Mouse (Mus musculus): ENCODE measurements around the gene Larp6. TPM values are rescaled to one million over a fixed set of nuclear protein-coding genes. Genes with fewer than 3 reads are reported as not detected.

Larp6 gene
- polyA plus RNA-seq, 1 experiment from 2014 or later, result 24.7 TPM

GRCm38 (mm10) chr9:60747672-60748071 lies 34.9 kb downstream of the Larp6 start:
- H3K4me1 ChIP-seq (replicated peaks), result no peaks in the 10 kb centered on the region
- ATAC-seq (ENCODE audit: low FRiP score, low read depth), result no peak
- H3K9ac ChIP-seq, result no peak overlapping the region
- no peaks in the 10 kb centered on the region for H3K36me3 ChIP-seq
- H3K4me3 ChIP-seq, result no peak overlapping the region
- H3K27me3 ChIP-seq, result no peaks in the 10 kb centered on the region
- H3K4me2 ChIP-seq, result no peak overlapping the region
- H3K27ac ChIP-seq (replicated peaks), result no peak overlapping the region
- 93% methylated on average over 5 of the region's 5 CpGs for WGBS
- no peaks in the 10 kb centered on the region for H3K9me3 ChIP-seq

GRCm38 (mm10) chr9:60748191-60748590 lies 35.4 kb downstream of the Larp6 start:
- Histone ChIP-seq H3K9me3 (no peaks in the 10 kb centered on the region), H3K36me3 (no peaks in the 10 kb centered on the region), H3K4me2 (no peak overlapping the region), H3K27ac (replicated peaks) (no peak overlapping the region), H3K4me1 (replicated peaks) (no peaks in the 10 kb centered on the region), H3K9ac (no peak overlapping the region), H3K27me3 (no peaks in the 10 kb centered on the region), H3K4me3 (no peak overlapping the region)
- 76% methylated on average over 2 of the region's 2 CpGs for WGBS
- no peak for ATAC-seq (ENCODE audit: low FRiP score, low read depth)

GRCm38 (mm10) chr9:60749105-60749504 lies 36.3 kb downstream of the Larp6 start:
- no peaks in the 10 kb centered on the region for H3K9me3 ChIP-seq
- H3K36me3 ChIP-seq, result no peaks in the 10 kb centered on the region
- no peaks in the 10 kb centered on the region for H3K27me3 ChIP-seq
- ATAC-seq (ENCODE audit: low FRiP score, low read depth), result no peak
- no peak overlapping the region for H3K27ac ChIP-seq (replicated peaks)
- H3K9ac ChIP-seq, result no peak overlapping the region
- 92% methylated on average over 2 of the region's 2 CpGs for WGBS
- H3K4me1 ChIP-seq (replicated peaks), result no peaks in the 10 kb centered on the region
- H3K4me2 ChIP-seq, result no peak overlapping the region
- H3K4me3 ChIP-seq, result no peak overlapping the region

GRCm38 (mm10) chr9:60751098-60751497 lies 38.3 kb downstream of the Larp6 start:
- Histone ChIP-seq H3K9me3 (no peaks in the 10 kb centered on the region), H3K27ac (replicated peaks) (no peak overlapping the region), H3K4me2 (no peak overlapping the region), H3K4me3 (no peak overlapping the region), H3K36me3 (no peaks in the 10 kb centered on the region), H3K27me3 (no peaks in the 10 kb centered on the region), H3K9ac (no peak overlapping the region), H3K4me1 (replicated peaks) (no peaks in the 10 kb centered on the region)
- no peak for ATAC-seq (ENCODE audit: low FRiP score, low read depth)
- 94% methylated on average over 5 of the region's 5 CpGs for WGBS

GRCm38 (mm10) chr9:60751971-60752370 lies 39.2 kb downstream of the Larp6 start:
- Histone ChIP-seq H3K4me3 (no peak overlapping the region), H3K4me1 (replicated peaks) (no peaks in the 10 kb centered on the region), H3K27ac (replicated peaks) (no peak overlapping the region), H3K4me2 (no peak overlapping the region), H3K36me3 (no peaks in the 10 kb centered on the region), H3K9ac (no peak overlapping the region), H3K27me3 (no peaks in the 10 kb centered on the region), H3K9me3 (no peaks in the 10 kb centered on the region)
- no peak for ATAC-seq (ENCODE audit: low FRiP score, low read depth)
- 55% methylated on average over 6 of the region's 6 CpGs for WGBS

GRCm38 (mm10) chr9:60752636-60753035 lies 39.8 kb downstream of the Larp6 start:
- no peaks in the 10 kb centered on the region for H3K4me1 ChIP-seq (replicated peaks)
- H3K9me3 ChIP-seq, result no peaks in the 10 kb centered on the region
- H3K27ac ChIP-seq (replicated peaks), result no peak overlapping the region
- ATAC-seq (ENCODE audit: low FRiP score, low read depth), result no peak
- H3K36me3 ChIP-seq, result no peaks in the 10 kb centered on the region
- no peaks in the 10 kb centered on the region for H3K27me3 ChIP-seq
- H3K4me3 ChIP-seq, result no peak overlapping the region
- H3K4me2 ChIP-seq, result no peak overlapping the region
- H3K9ac ChIP-seq, result no peak overlapping the region

- Histone ChIP-seq H3K9ac (no peak overlapping the region), H3K4me2 (no peak overlapping the region), H3K36me3 (no peaks in the 10 kb centered on the region), H3K9me3 (no peaks in the 10 kb centered on the region), H3K4me1 (replicated peaks) (no peaks in the 10 kb centered on the region), H3K27ac (replicated peaks) (no peak overlapping the region), H3K4me3 (no peak overlapping the region), H3K27me3 (no peaks in the 10 kb centered on the region)
- no peak for ATAC-seq (ENCODE audit: low FRiP score, low read depth)
- 36% methylated on average over 6 of the region's 6 CpGs for WGBS
Measured at GRCm38 (mm10) chr9:60756258-60756657, 43.5 kb downstream of the Larp6 start.

GRCm38 (mm10) chr9:60756866-60757740 lies 44.3 kb downstream of the Larp6 start:
- WGBS, result 72% methylated on average over 15 of the region's 15 CpGs
- Histone ChIP-seq H3K9ac (no peak overlapping the region), H3K36me3 (no peaks in the 10 kb centered on the region), H3K4me2 (no peak overlapping the region), H3K27ac (replicated peaks) (no peak overlapping the region; the same call in 1 of the 2 replicates), H3K4me3 (no peak overlapping the region), H3K4me1 (replicated peaks) (no peaks in the 10 kb centered on the region), H3K9me3 (no peaks in the 10 kb centered on the region), H3K27me3 (no peaks in the 10 kb centered on the region)
- no peak for ATAC-seq (ENCODE audit: low FRiP score, low read depth)

GRCm38 (mm10) chr9:60757817-60758216 lies 45.0 kb downstream of the Larp6 start:
- H3K27me3 ChIP-seq, result no peaks in the 10 kb centered on the region
- no peak overlapping the region; the same call in 1 of the 2 replicates for H3K27ac ChIP-seq (replicated peaks)
- H3K4me3 ChIP-seq, result no peak overlapping the region
- no peaks in the 10 kb centered on the region for H3K4me1 ChIP-seq (replicated peaks)
- no peak overlapping the region for H3K4me2 ChIP-seq
- no peak overlapping the region for H3K9ac ChIP-seq
- 56% methylated on average over 5 of the region's 5 CpGs for WGBS
- no peaks in the 10 kb centered on the region for H3K36me3 ChIP-seq
- ATAC-seq (ENCODE audit: low FRiP score, low read depth), result no peak
- H3K9me3 ChIP-seq, result no peaks in the 10 kb centered on the region

GRCm38 (mm10) chr9:60759436-60760007 lies 46.7 kb downstream of the Larp6 start:
- WGBS, result 67% methylated on average over 10 of the region's 10 CpGs
- no peaks in the 10 kb centered on the region for H3K36me3 ChIP-seq
- H3K27ac ChIP-seq (replicated peaks), result no peak overlapping the region
- no peaks in the 10 kb centered on the region for H3K4me1 ChIP-seq (replicated peaks)
- no peak overlapping the region for H3K4me3 ChIP-seq
- no peak overlapping the region for H3K4me2 ChIP-seq
- no peaks in the 10 kb centered on the region for H3K27me3 ChIP-seq
- no peak for ATAC-seq (ENCODE audit: low FRiP score, low read depth)
- H3K9ac ChIP-seq, result no peak overlapping the region
- H3K9me3 ChIP-seq, result no peaks in the 10 kb centered on the region

GRCm38 (mm10) chr9:60765181-60765580 lies 52.4 kb downstream of the Larp6 start:
- ATAC-seq (ENCODE audit: low FRiP score, low read depth), result no peak
- no peaks in the 10 kb centered on the region for H3K36me3 ChIP-seq
- no peaks in the 10 kb centered on the region for H3K27me3 ChIP-seq
- WGBS, result 65% methylated on average over 2 of the region's 2 CpGs
- peaks cover 6% of the 10 kb centered on the region; the same call in 1 of the 2 replicates for H3K4me1 ChIP-seq (replicated peaks)
- H3K4me3 ChIP-seq, result no peak overlapping the region
- H3K9ac ChIP-seq, result no peak overlapping the region
- no peak overlapping the region for H3K4me2 ChIP-seq
- H3K9me3 ChIP-seq, result no peaks in the 10 kb centered on the region
- no peak overlapping the region for H3K27ac ChIP-seq (replicated peaks)

- H3K9ac ChIP-seq, result no peak overlapping the region
- ATAC-seq (ENCODE audit: low FRiP score, low read depth), result no peak
- 56% methylated on average over 9 of the region's 9 CpGs for WGBS
- H3K36me3 ChIP-seq, result no peaks in the 10 kb centered on the region
- H3K4me1 ChIP-seq (replicated peaks), result peaks cover 6% of the 10 kb centered on the region; the same call in 1 of the 2 replicates
- H3K4me3 ChIP-seq, result no peak overlapping the region
- H3K27ac ChIP-seq (replicated peaks), result peak overlapping the region; percentile 29
- no peaks in the 10 kb centered on the region for H3K9me3 ChIP-seq
- no peaks in the 10 kb centered on the region for H3K27me3 ChIP-seq
- H3K4me2 ChIP-seq, result no peak overlapping the region
Measured at GRCm38 (mm10) chr9:60768393-60768792, 55.6 kb downstream of the Larp6 start.

All from hindbrain, embryonic 15.5 days (tissue).